Mouse (Mus musculus): ENCODE measurements at regions not wholly inside any gene's neighbourhood (a gene's known extent, or its start where the extent isn't known, plus 50 kb on each side); places are given as distances from the start of the nearest gene placed in this dataset.

DNA sequence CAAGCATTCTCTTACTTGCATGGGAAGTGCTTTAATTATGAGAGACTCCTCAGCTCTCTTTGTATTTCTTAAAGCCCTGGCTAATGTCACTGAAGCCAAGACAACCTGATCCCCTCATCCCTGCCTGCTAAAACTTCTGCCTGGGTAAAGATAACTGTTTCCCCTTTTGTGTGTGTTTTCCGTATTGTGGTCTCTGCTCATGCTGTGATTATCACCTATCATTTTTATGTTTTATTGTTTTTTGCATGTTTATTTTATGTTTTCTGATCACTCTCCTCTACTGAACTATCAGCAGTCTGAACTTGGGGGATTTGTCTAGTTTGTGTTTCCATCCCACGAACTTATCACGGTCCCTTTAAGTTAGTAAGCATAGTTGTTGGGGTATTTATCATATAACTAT, 100.1 kb upstream of the Prdm1 start:
- TF ChIP-seq CTCF (IDR thresholded peaks at IDR 0.05; ENCODE audit: low read depth): no peak
- no peak for TF ChIP-seq EP300 (IDR thresholded peaks at IDR 0.05; ENCODE audit: low read depth)
